Mouse (Mus musculus) R1 (cell line): ENCODE data around the gene Gm10282.

Source experiments
- DNase-seq: peaks from one replicate; pipeline ENCODE4 v3.0.0-alpha.2; 2018; ENCODE audit warnings: low read depth, low spot score

The Gm10282 gene

DNA sequence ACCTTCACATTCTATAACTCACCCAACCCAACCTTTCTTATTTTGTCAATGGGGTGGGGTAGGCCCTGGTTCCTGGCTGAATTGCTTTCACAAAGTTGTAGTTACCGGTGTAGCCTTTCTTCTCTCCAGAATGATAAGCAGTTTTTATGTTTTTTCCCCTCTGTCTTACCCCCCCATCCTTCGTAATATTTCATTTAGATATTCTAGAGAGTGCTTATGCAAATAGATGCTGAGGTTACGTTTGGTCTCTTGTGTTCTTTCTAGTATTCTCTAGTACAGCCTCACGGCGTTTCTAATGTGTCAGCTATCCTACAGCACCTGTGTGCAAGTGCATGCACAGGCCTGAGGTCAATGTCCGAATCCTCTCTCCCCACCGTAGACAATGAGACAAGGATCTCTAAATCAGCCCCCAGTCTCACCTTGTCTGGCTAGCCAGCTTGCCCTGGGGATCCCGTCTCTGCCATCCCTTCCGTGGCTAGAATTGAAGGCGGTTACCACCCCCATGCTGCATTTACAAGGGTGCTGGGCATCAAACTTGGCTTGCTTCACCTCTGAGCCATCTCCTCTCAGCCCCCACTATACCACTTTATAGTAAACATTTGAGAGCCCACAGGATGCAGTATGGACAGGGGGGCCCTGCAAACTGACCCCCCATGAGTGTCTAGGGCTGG lies 19.1 kb upstream of the Gm10282 start:
- no peak for DNase-seq

DNA sequence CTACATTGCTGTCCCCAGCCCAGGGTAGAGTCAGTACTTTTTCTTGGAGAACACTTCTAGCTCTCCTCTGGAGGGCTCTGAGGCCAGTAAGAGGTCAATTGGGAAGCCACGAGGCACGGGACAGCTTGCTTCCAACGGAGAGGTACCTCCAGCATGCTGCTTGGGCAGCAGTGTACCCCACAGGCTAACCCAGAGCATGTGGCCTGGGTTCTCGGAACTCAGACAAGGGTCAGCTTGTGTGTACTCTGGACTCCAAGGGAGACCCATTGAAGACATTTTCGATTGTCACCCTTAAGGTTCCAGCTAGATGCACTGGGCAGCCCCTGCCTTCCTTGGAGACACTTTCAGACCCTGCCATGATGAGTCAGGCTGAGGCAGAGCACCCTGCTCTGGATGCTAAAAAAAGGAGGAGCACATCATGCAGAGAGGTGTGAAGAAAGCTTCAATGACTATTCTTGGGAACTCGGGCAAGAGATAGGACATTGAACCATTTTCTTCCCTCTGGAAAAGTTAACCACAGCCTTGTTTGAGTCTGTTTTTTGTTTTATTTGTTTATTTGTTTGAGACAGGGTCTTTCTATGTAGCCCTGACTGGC lies 18.2 kb upstream of the Gm10282 start:
- DNase-seq = no peak

GRCm38 (mm10) chr8:72322471-72322889 lies 17.4 kb upstream of the Gm10282 start:
- DNase-seq = no peak

- no peak for DNase-seq
These were observed 16.8 kb upstream of the Gm10282 start for GRCm38 (mm10) chr8:72321635-72322441.

DNA sequence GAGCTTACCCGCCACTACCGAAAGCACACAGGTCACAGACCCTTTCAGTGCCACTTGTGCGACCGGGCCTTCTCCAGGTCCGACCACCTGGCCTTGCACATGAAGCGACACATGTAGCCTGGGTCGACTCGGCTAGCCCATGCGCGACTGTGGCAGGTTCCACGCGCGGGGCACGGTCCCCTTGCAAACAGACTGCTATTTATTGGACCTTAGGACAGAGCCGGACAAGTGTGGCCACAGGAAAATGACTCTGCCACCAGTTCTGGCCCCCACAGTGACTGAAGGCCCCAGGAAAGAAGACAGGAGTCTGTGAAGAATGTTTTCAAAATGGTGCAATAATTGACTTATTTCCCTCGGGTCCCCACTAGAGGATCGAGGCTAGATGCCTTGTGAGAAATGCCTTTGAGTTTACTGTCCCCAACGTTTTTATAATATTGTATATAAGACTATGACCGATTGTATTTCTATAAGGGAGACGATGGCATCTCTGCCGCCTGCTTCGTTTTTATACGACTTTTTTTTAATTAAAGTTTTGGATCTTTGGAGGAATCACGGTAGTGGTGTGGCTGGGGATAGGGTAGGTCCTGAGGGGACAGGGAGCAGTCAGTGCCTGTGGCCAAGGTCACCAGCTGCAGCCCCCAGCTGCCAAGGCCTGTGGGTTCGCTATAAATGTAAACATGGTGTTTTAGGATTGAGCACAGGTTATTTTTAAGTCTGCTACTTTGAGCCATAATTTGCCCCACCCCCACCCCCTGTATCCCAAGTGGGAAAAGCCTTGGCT lies 15.9 kb upstream of the Gm10282 start:
- no peak for DNase-seq

GRCm38 (mm10) chr8:72319921-72320802 lies 15.1 kb upstream of the Gm10282 start:
- no peak for DNase-seq

DNA sequence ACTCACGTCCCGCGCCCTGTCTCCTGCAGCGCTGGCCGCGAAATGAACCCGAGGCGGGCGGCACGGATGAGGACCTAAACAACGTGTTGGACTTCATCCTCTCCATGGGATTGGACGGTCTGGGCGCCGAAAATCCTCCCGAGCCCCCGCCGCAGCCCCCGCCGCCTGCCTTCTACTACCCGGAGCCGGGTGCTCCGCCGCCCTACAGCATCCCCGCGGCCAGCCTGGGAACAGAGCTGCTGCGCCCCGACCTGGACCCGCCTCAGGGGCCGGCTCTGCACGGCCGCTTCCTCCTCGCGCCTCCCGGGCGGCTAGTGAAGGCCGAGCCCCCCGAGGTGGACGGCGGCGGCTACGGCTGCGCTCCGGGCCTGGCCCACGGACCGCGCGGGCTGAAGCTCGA lies 14.3 kb upstream of the Gm10282 start:
- no peak for DNase-seq

- DNase-seq = peak; percentile 98
These were observed 13.8 kb upstream of the Gm10282 start, which contains the start of gene Klf2 for GRCm38 (mm10) chr8:72318801-72319322. Klf2 (plus strand) TSS chr8:72319033.

DNA sequence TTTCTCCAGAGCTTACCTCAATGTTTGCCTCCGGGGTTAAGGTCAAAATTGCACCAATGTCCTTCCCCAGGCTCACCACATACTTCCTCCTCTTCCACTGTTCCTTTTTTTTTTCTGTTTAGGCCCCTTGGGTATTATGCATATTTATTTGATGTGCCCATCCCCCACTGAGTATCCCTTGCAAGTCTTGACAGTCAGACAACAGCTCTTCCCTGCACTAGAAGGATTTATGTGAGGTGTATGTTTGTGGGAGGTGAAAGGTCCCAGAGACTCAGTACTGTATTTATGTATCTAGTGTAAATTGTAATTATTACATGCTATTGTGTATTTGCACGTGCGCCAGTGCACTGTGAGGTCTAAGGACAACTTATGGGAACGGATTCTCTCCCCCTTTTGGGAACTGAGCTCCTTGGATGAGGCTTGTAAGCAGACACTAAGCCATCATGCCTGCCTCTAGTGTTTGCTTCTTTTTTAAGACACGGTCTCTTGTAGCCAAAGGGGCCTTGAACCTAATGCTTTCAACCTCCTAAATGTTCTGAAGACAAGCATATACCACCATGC lies 12.8 kb upstream of the Gm10282 start:
- DNase-seq = no peak

- DNase-seq = peak; percentile 99
These were observed 11.1 kb upstream of the Gm10282 start for GRCm38 (mm10) chr8:72316053-72316695.

GRCm38 (mm10) chr8:72312926-72313518 lies 8.0 kb upstream of the Gm10282 start:
- DNase-seq = no peak

DNA sequence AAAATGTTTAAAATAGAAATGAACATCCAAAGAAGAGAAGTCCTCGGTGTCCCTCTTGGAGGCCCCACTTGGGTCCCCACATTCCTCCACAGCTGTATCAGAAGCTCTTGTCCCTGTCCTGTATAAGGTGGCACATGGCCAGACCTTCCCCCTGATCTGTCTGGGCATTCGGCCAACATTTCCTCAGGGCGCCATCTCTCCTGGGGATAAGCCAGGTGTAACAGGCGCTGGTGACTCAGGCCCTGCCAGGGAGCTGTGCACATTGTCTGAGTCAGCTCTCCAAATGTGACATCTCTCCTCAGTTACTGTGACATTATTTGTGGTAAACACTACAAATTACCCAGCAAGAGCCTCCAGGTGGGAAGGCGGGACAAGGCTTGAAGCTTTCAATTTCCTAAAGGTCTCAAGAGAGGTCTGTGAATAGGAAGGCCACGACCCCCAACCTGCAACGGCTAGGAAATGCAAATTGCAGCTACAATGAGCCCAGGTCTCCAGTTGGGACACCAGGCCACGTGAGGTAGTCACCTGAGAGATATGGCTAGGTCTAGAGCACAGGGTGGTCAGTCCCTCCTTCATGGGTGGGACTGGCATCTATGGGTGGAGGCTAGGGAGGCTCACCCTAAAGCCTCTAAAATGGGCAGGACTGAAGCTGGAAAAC lies 5.9 kb upstream of the Gm10282 start:
- DNase-seq = peak; percentile 80

DNA sequence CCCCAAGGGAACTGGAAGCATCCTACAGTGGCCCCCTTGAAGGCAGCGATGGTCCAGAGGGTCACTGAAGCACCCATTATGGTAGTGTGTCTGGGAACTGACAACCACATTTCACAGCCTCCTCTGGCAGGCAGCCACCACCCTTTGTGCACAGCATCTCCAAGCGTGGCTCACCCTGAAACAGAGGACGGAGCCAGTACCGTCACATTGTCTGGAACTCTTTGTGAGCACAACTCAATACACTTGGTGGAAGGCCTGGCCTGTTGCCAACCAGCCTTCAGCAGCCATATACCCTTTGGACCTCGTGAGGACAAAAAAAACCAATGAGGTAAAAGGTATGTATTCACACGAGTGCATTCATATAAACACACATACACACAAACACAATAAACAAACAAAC lies 3.2 kb upstream of the Gm10282 start:
- DNase-seq = no peak

GRCm38 (mm10) chr8:72306913-72307312 lies 1.9 kb upstream of the Gm10282 start:
- no peak for DNase-seq

DNA sequence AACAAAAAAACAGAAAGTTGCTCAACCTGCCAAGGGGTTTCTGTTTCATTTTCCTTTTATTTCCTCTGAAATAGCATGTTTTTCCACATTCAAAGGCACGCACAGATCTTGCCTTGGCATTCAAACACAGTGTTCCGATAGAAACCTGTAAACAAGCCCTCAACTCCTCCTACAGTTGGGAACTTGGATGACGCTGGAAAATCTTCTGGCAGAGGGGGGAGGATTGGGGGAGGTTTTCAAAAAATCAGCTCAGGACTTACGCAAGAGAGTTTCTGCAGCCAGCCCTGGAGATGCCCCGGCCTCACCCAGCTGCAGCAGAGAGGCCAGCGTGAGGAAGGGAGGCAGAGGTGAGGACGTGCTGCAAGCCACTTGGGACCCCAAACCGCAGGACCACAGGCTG lies 1.4 kb downstream of the Gm10282 start:
- DNase-seq = no peak

GRCm38 (mm10) chr8:72302986-72303612 lies 2.0 kb downstream of the Gm10282 start:
- DNase-seq = no peak

- DNase-seq = no peak
These were observed 3.6 kb downstream of the Gm10282 start for GRCm38 (mm10) chr8:72301497-72301896.

DNA sequence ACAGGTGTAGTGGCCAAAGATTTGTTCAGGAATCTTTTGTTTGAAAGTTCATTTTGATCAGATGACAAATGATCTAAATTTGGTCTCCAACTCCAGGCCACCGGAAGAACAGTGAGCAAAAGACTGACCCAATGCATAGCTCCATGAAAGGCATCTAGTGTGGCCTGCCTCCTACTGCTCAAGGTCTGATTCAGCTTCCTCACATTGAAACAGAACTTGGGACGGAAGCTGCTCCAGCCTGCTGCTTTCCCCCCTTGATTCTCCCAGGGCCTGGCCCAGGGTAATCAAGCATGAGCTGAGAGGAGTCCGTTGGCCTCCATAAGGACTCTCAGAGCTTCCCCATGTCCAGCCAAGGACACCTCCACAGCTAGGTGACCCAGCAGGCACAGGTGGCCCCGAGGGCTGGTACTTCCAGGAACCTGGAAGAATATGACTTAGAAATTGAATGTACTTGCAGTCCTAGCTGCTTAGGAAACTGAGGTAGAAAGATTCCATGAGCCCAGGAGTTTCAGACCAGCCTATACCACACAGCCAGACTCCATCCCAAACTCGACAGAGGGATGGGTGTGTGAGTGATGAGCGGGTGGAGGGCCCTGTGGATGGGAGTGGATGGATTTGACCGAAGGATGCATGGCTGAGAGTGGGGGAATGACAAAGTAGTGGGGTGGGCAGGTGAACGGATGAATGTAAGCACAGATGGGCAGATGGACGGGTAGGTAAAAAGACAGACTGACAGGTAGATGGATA lies 4.2 kb downstream of the Gm10282 start:
- DNase-seq = no peak
